Mouse (Mus musculus): Measurements from ENCODE around the gene Prkch. TPM values are rescaled to one million over a fixed set of nuclear protein-coding genes. Genes with fewer than 3 reads are reported as not detected.

The Prkch gene
- polyA plus RNA-seq, 1 experiment from 2014 or later: 11.2 TPM

GRCm38 (mm10) chr12:73803946-73804345, 219.3 kb downstream of the Prkch start:
- Histone ChIP-seq H3K9me3 (no peaks in the 10 kb centered on the region), H3K4me2 (no peak overlapping the region), H3K9ac (replicated peaks) (no peak overlapping the region), H3K4me3 (replicated peaks) (no peak overlapping the region), H3K27me3 (no peaks in the 10 kb centered on the region), H3K4me1 (replicated peaks) (peaks cover 21% of the 10 kb centered on the region; the same call in 1 of the 2 replicates), H3K27ac (no peak overlapping the region), H3K36me3 (no peaks in the 10 kb centered on the region)
- no peak for ATAC-seq (ENCODE audit: insufficient number of reproducible peaks, insufficient read depth, low FRiP score, low TSS enrichment, low read depth)
- 95% methylated on average over 4 of the region's 4 CpGs for WGBS

- Histone ChIP-seq H3K27me3 (no peaks in the 10 kb centered on the region), H3K4me3 (replicated peaks) (no peak overlapping the region), H3K4me1 (replicated peaks) (peaks cover 27% of the 10 kb centered on the region), H3K9me3 (no peaks in the 10 kb centered on the region), H3K36me3 (no peaks in the 10 kb centered on the region), H3K9ac (replicated peaks) (no peak overlapping the region), H3K4me2 (no peak overlapping the region), H3K27ac (no peak overlapping the region)
- 39% methylated on average over 3 of the region's 3 CpGs for WGBS
- no peak for ATAC-seq (ENCODE audit: insufficient number of reproducible peaks, insufficient read depth, low FRiP score, low TSS enrichment, low read depth)
These were observed 220.9 kb downstream of the Prkch start for GRCm38 (mm10) chr12:73805541-73805940.

GRCm38 (mm10) chr12:73806003-73806402, 221.4 kb downstream of the Prkch start:
- Histone ChIP-seq H3K27me3 (no peaks in the 10 kb centered on the region), H3K36me3 (no peaks in the 10 kb centered on the region), H3K9me3 (no peaks in the 10 kb centered on the region), H3K9ac (replicated peaks) (no peak overlapping the region), H3K4me2 (no peak overlapping the region), H3K27ac (no peak overlapping the region), H3K4me1 (replicated peaks) (peaks cover 27% of the 10 kb centered on the region), H3K4me3 (replicated peaks) (no peak overlapping the region)
- WGBS: 36% methylated on average over 5 of the region's 5 CpGs
- ATAC-seq (ENCODE audit: insufficient number of reproducible peaks, insufficient read depth, low FRiP score, low TSS enrichment, low read depth): no peak

GRCm38 (mm10) chr12:73807228-73807627, 222.6 kb downstream of the Prkch start:
- Histone ChIP-seq H3K9me3 (no peaks in the 10 kb centered on the region), H3K4me3 (replicated peaks) (no peak overlapping the region), H3K27me3 (no peaks in the 10 kb centered on the region), H3K4me2 (no peak overlapping the region), H3K27ac (no peak overlapping the region), H3K4me1 (replicated peaks) (peaks cover 22% of the 10 kb centered on the region), H3K9ac (replicated peaks) (no peak overlapping the region), H3K36me3 (no peaks in the 10 kb centered on the region)
- no peak for ATAC-seq (ENCODE audit: insufficient number of reproducible peaks, insufficient read depth, low FRiP score, low TSS enrichment, low read depth)
- 82% methylated on average over 2 of the region's 2 CpGs for WGBS

- 49% methylated on average over 13 of the region's 13 CpGs for WGBS
- 0 out of 2 replicates have a peak overlapping the region, but pooled peaks have one; percentile 6 for H3K4me2 ChIP-seq
- no peak overlapping the region for H3K9ac ChIP-seq (replicated peaks)
- ATAC-seq (ENCODE audit: insufficient number of reproducible peaks, insufficient read depth, low FRiP score, low TSS enrichment, low read depth): peak; percentile 75
- no peak overlapping the region for H3K4me3 ChIP-seq (replicated peaks)
- no peaks in the 10 kb centered on the region for H3K27me3 ChIP-seq
- no peaks in the 10 kb centered on the region for H3K9me3 ChIP-seq
- no peak overlapping the region for H3K27ac ChIP-seq
- H3K4me1 ChIP-seq (replicated peaks): peaks cover 16% of the 10 kb centered on the region
- H3K36me3 ChIP-seq: no peaks in the 10 kb centered on the region
These were observed 225.6 kb downstream of the Prkch start for GRCm38 (mm10) chr12:73810041-73810795.

- peaks cover 16% of the 10 kb centered on the region for H3K4me1 ChIP-seq (replicated peaks)
- H3K9me3 ChIP-seq: no peaks in the 10 kb centered on the region
- no peak overlapping the region for H3K4me3 ChIP-seq (replicated peaks)
- no peak for ATAC-seq (ENCODE audit: insufficient number of reproducible peaks, insufficient read depth, low FRiP score, low TSS enrichment, low read depth)
- 84% methylated on average over 5 of the region's 5 CpGs for WGBS
- no peaks in the 10 kb centered on the region for H3K36me3 ChIP-seq
- no peak overlapping the region for H3K27ac ChIP-seq
- no peaks in the 10 kb centered on the region for H3K27me3 ChIP-seq
- H3K4me2 ChIP-seq: no peak overlapping the region
- no peak overlapping the region for H3K9ac ChIP-seq (replicated peaks)
These were observed 226.3 kb downstream of the Prkch start for GRCm38 (mm10) chr12:73810903-73811302.

- no peak overlapping the region for H3K4me2 ChIP-seq
These were observed 227.6 kb downstream of the Prkch start for GRCm38 (mm10) chr12:73812198-73812597.

GRCm38 (mm10) chr12:73813016-73813900, 228.7 kb downstream of the Prkch start:
- no peaks in the 10 kb centered on the region for H3K36me3 ChIP-seq
- no peak overlapping the region for H3K9ac ChIP-seq (replicated peaks)
- H3K27me3 ChIP-seq: no peaks in the 10 kb centered on the region
- ATAC-seq (ENCODE audit: insufficient number of reproducible peaks, insufficient read depth, low FRiP score, low TSS enrichment, low read depth): no peak
- WGBS: 60% methylated on average over 11 of the region's 11 CpGs
- H3K9me3 ChIP-seq: no peaks in the 10 kb centered on the region
- H3K4me2 ChIP-seq: no peak overlapping the region
- no peak overlapping the region for H3K4me3 ChIP-seq (replicated peaks)
- H3K27ac ChIP-seq: no peak overlapping the region
- peaks cover 16% of the 10 kb centered on the region for H3K4me1 ChIP-seq (replicated peaks)

More at GRCm38 (mm10) chr12:73812198-73812597, 227.6 kb downstream of the Prkch start:
- ATAC-seq (ENCODE audit: insufficient number of reproducible peaks, insufficient read depth, low FRiP score, low TSS enrichment, low read depth): no peak
- Histone ChIP-seq H3K27me3 (no peaks in the 10 kb centered on the region), H3K4me3 (replicated peaks) (no peak overlapping the region), H3K9me3 (no peaks in the 10 kb centered on the region), H3K4me1 (replicated peaks) (peaks cover 16% of the 10 kb centered on the region), H3K9ac (replicated peaks) (no peak overlapping the region), H3K27ac (no peak overlapping the region), H3K36me3 (no peaks in the 10 kb centered on the region)
- WGBS: 88% methylated on average over 6 of the region's 6 CpGs

- Histone ChIP-seq H3K36me3 (no peaks in the 10 kb centered on the region), H3K4me1 (replicated peaks) (peaks cover 16% of the 10 kb centered on the region), H3K27me3 (no peaks in the 10 kb centered on the region), H3K9me3 (no peaks in the 10 kb centered on the region), H3K4me3 (replicated peaks) (no peak overlapping the region), H3K27ac (no peak overlapping the region), H3K4me2 (no peak overlapping the region), H3K9ac (replicated peaks) (no peak overlapping the region)
- no peak for ATAC-seq (ENCODE audit: insufficient number of reproducible peaks, insufficient read depth, low FRiP score, low TSS enrichment, low read depth)
- WGBS: 87% methylated on average over 5 of the region's 5 CpGs
These were observed 229.6 kb downstream of the Prkch start for GRCm38 (mm10) chr12:73814056-73814735.

GRCm38 (mm10) chr12:73814897-73815296, 230.3 kb downstream of the Prkch start:
- H3K4me2 ChIP-seq: no peak overlapping the region
- H3K4me3 ChIP-seq (replicated peaks): no peak overlapping the region
- no peaks in the 10 kb centered on the region for H3K9me3 ChIP-seq
- H3K27me3 ChIP-seq: no peaks in the 10 kb centered on the region
- H3K9ac ChIP-seq (replicated peaks): no peak overlapping the region
- peaks cover 13% of the 10 kb centered on the region for H3K4me1 ChIP-seq (replicated peaks)
- no peak for ATAC-seq (ENCODE audit: insufficient number of reproducible peaks, insufficient read depth, low FRiP score, low TSS enrichment, low read depth)
- H3K36me3 ChIP-seq: no peaks in the 10 kb centered on the region
- WGBS: 87% methylated on average over 2 of the region's 2 CpGs
- H3K27ac ChIP-seq: no peak overlapping the region

GRCm38 (mm10) chr12:73815463-73815862, 230.9 kb downstream of the Prkch start:
- Histone ChIP-seq H3K4me2 (no peak overlapping the region), H3K36me3 (no peaks in the 10 kb centered on the region), H3K9me3 (no peaks in the 10 kb centered on the region), H3K4me3 (replicated peaks) (no peak overlapping the region), H3K27me3 (no peaks in the 10 kb centered on the region), H3K4me1 (replicated peaks) (peaks cover 7% of the 10 kb centered on the region), H3K9ac (replicated peaks) (no peak overlapping the region), H3K27ac (no peak overlapping the region)
- ATAC-seq (ENCODE audit: insufficient number of reproducible peaks, insufficient read depth, low FRiP score, low TSS enrichment, low read depth): no peak
- 86% methylated on average over 4 of the region's 4 CpGs for WGBS
